Mouse (Mus musculus) small intestine, adult 2 months (tissue): ENCODE measurements around the gene Kel.

Experiments
- CTCF ChIP-seq: fragments of 200-500 bp; IDR thresholded peaks from 2 replicates; pipeline ENCODE4 v1.5.1; 2012; ENCODE audit warnings: low read depth, mild to moderate bottlenecking, control low read depth, inconsistent platforms, low read length, moderate library complexity, mixed read lengths; ENCODE audit not compliant: insufficient replicate concordance, insufficient read length; ENCODE audit errors: extremely low read depth
- POLR2A ChIP-seq: fragments of 200-500 bp; IDR thresholded peaks from 2 replicates; pipeline ENCODE4 v1.6.1; 2012; ENCODE audit warnings: low read depth, mild to moderate bottlenecking, control low read depth, inconsistent platforms, low read length, moderate library complexity

GRCm38 (mm10) chr6:41706275-41706674 is 2.1 kb upstream of the Kel start:
- TF ChIP-seq CTCF: no peak
- no peak for TF ChIP-seq POLR2A
